Mouse (Mus musculus): ENCODE data around the gene Clnk.

DNA sequence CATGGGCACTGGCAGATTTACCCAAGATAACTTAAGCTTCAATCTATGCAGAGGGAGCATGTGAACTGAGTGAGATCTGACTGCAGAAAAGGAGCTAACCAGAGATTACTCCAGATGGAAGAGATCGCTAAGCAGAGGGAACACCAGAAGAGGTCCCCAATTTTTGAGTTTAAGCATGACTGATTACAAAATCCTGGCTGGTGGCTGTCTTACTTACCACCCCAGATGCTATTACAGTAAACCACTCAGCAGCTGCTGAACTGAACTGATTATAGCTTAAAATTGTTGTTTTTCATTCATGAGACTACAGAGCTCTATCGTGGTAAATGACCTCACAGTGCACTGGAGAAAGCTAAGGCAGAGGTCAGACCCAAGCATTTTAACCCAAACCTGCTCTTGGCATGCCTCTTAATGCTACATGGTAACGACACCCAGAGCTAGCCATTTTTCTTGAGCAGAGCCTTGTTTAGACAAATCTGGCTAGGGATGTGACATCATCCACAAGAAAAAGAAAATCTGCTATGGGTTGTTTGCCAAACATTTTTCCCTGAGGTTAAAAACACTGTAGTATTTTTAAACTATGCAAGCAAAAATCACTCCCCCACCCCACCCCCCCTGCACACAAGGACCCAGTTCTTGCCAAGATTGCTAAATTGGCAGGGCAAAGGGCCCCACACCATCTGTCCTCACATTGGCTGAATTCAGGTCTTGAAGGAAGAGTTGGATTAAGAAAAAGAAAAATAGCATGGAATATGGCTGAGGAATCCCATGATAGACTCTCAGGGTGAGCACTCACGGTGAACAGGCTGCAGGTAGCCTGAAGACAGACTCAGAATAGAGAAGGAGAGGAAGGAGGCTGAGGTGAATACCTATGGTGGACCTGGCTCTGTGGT is 5.4 kb upstream of the Clnk start:
- TF ChIP-seq GATA1 (IDR thresholded peaks at IDR 0.05; ENCODE audit: low read length) (no peak), TAL1 (IDR thresholded peaks at IDR 0.05; ENCODE audit: low read length) (no peak)

All from erythroblast, embryonic 14.5 days (primary cell).